Mouse (Mus musculus): ENCODE data around the gene Bag1.

GRCm38 (mm10) chr4:40925568-40925967 lies 22.5 kb downstream of the Bag1 start:
- TF ChIP-seq CTCF (IDR thresholded peaks at IDR 0.05; ENCODE audit: low read depth), result no peak
- no peak for TF ChIP-seq EP300 (IDR thresholded peaks at IDR 0.05; ENCODE audit: low read depth)

All from liver, postnatal 0 days (tissue).